Mouse (Mus musculus): Measurements from ENCODE around the gene E2f2.

Gene E2f2

DNA sequence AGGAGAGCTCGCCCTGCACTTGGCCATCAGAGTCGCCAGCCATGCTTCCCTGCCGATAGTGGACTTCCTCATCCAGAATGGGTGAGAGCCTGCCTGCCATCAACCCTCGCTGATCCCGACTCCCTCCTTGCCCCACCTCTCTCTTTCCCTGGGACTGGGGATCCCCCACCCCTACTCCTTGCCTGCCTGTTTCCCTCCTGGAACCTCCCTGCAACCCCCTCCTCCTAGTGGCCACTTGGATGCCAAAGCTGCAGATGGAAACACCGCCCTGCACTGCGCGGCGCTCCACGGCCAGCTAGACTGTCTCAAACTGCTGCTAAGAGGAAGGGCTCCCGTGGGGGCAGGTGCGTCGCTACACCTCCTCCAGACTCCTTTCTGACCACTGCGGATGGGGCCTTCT lies 67.9 kb downstream of the E2f2 start:
- DNase-seq (ENCODE audit: low read depth, low spot score): no peak

DNA sequence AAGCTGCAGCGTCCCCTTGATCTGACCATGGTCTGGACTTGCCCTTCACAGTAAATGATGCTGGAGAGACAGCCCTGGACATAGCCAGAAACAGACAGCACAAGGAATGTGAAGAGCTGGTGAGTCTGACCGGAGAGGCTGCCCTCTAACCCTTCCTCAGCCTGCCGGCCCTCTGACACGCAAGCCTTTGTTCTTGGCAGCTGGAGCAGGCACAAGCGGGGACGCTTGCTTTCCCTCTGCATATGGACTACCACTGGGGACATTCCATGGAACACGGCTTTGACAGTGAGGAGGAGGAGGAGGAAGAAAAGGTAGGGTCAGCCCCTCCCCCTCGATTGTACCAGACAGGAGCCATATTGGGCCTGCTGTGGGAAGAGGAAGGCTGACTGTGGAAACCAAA lies 68.8 kb downstream of the E2f2 start:
- DNase-seq (ENCODE audit: low read depth, low spot score): no peak

DNA sequence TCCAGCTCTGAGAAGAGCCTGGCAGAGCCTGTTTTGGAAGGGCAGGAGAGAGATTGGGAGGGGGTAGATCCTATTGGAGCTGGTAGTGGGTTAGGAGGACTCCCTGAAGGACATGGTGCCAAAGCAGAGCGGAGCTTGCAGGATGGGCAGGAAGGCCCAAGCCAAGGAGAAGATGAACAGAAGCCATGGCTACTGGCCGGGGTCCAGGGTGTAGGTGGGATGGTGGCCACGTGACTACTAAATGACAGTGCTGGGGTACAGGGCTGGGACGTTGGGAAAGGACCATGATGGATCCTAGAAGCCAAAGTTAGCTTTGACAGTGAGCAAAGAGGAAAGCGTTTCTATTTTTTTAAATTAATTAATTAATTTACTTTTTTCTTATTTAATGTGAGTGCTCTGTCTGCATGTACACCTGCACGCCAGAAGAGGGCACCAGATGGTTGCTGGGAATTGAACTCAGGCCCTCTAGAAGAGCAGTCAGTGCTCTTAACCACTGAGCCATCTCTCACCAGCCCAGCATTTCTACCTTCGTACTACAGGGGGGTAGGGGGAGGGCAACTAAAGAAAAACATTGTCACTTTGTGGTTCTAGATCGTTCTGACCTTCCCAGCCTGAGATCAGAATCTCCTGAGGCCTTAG lies 70.0 kb downstream of the E2f2 start:
- peak; percentile 49 for DNase-seq (ENCODE audit: low read depth, low spot score)

DNA sequence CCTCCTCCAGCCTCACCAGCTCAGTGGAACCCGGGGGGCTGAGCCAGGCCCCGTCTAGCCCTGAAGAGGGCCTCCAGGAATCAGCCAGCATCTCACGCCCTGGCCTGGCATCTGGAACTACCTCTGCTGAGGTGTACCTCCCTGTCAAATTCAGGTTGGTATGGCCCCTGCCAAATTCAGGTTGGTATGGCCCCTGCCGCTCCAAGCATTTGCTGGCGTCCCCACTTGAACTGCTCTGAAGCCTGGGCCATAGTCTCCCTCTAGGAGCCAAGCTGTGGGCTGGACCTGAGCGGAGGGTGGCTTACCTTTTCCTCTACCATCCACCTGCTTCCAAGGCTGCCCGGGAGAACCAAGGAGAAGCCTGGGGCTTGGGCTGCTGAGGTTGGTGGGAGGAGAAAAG lies 70.5 kb downstream of the E2f2 start:
- no peak for DNase-seq (ENCODE audit: low read depth, low spot score)

DNA sequence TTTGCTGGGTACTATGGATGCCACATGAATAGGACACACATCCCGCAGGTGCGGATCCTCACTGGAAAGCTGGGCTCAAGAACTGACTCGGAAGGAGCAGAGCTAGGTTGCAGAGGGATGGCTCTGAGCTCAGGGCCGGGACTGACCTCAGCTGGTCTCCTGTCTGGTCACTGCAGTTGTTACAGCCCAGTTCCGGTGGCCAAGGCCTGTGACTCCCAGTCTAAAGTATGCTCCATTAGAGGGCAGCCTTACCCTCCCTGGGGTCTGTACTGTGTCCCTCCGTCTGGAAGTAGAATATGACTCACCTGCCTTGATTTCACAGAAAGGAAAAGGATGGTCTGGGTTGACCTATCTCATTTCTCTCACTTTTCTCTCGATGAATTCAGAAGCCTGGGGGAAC lies 72.0 kb downstream of the E2f2 start:
- DNase-seq (ENCODE audit: low read depth, low spot score): no peak
